Mouse (Mus musculus) c-Kit-positive CD71-positive TER-119-negative erythroid progenitor cells, embryonic 14.5 days (primary cell): ENCODE measurements around the gene Eid3.

Experiments used
- DNase-seq: peaks from one replicate; pipeline ENCODE4 v3.0.0-alpha.2; 2013; ENCODE audit warnings: low read depth

The Eid3 gene

DNA sequence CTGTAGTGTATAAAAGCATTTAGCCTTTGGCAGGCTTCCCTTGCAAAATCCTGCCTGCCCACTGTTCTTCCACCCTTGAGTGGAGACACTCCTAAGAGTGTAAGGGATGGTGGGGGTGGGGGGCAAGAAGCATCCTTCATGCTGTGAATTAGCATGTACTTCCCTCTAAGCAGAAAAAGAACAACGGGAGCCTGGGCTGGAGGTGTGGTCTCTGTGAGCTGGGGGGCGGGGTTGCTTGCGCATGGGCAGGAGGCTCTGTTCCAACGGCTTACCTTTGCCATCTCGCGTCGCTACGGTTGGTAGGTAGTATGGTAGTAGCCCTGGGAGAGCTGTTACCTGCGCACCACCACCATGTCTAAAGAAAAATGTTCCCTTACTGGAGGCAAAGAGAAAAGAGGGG is at the start of gene Eid3:
Eid3 (plus strand) TSS at position 271 of the 400 bp plus-strand sequence.
- no peak for DNase-seq

DNA sequence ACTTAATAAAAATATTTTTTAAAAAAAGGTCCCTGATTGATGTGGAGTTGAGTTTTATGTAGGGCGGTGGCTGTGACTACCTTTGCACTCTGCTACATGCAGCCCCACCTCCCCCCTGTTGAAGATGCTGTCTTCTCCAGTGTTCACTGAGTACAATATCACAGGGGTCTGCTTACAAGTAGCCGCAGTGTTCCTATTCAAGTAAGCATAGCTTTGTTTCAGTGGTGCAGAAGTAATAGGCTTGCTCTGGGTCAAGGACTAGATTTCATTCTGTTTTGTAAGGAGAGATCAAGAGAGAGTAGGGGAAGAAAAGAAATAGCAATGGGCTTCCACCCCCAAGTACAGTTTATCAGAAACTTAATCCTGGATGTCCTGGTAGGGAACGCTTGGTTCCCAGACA is 48.9 kb upstream of the Eid3 start:
- no peak for DNase-seq

DNA sequence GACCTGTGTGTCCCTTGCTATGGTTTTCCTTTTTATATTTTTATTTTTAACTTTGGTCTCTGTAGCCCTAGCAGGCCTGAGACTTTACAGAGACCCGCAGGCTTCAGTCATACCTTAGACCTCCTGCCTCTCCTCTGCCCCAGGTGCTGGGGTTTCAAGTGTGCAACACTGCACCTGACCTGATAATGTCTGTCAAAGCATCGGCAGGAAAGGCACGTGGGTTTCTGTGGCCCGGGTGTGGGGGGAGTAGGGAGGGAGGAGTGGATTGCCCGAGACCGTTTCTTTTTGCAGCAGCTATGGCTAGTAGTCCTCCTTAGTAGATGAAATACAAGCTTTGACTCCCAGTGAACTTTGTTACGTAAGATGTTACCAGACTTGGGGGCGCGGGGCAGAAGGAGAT is 48.5 kb upstream of the Eid3 start:
- no peak for DNase-seq

DNA sequence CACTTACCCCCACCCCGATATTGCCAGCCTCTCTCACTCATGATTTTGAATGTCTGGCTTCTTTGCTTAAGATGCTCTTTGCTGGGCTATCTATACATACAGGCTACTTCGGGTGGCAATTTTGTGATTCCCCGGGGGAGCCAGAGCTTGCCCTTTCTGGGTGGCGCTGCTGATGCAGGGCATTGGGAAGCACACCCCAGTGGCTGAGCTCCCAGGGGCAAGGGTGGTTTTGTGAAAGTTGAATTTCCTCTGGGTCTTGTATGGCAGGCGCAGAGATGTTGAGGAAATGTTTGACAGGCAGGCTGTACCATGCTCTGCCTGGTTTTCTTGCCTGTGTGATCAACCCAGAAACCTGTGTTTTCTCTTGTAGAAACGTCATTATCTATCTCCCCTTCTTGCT is 47.8 kb upstream of the Eid3 start:
- no peak for DNase-seq

DNA sequence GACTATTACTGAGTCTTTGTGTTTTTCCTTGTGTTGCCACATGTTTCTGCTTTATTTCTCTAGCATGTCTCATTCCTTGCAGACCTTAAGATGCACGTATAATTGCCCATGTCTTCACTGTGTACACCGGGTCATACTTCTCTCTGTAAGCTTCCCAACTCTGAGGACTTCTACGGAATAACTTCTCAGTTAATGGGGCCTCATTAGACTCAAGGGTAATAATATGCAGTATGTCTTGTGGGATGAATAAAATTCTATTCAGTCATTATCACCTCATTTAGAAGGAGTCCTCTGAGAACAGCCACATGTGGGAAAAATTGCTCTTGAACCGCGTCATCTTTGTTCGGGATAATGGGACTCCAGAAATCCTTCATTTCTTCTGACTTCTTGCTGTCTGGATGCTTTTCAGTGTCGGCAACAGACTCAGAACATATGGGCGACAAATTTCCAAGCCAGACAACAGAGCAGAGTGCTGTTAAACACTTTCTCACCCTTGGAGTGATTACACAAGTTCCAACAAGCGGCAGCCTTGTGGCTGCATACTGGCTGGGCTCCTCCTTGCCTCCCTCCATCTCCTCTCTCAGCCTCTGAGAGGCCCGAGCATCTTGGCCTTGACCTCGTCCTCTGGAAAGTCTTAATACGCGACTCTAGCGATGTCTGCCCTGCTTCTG is 43.2 kb upstream of the Eid3 start:
- DNase-seq = no peak

DNA sequence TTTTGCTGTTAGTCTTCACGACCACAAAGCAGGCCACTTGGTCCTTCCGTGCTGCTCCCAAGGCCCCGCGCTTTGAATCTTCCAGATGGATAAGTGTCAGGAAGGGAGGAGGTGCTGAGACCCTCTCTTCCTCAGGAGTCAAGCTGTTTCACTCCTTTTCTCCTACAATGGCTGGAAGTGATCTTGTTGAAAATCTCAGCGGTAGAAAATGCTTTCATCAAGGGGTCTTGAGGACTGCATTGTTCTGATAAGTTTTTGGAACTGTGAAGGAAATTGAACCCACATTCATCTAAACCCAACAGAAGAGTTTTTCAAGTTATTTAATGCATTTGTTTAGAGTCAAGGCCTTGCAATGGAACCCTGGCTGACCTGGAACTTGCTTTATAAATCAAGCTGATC is 42.6 kb upstream of the Eid3 start:
- DNase-seq = no peak

DNA sequence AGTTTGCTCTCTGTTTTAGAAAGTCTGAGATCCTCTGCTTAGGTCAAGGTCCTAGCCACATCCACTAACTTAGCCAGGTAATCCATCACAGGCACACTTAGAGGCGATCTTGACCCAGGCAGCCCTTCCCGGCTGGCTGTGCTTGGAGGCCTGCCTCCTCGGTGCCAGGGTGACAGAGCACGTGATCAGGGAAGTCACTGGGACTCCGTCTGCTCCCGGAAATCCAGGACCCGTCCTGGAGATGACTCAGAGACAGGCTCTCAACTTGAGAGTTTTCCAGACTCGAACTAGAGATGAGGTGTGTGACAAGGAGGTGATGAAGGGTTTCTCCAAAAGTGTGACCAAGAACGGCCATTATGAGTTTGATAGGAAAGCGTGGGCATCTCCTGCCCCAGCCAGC is 41.9 kb upstream of the Eid3 start:
- no peak for DNase-seq

DNA sequence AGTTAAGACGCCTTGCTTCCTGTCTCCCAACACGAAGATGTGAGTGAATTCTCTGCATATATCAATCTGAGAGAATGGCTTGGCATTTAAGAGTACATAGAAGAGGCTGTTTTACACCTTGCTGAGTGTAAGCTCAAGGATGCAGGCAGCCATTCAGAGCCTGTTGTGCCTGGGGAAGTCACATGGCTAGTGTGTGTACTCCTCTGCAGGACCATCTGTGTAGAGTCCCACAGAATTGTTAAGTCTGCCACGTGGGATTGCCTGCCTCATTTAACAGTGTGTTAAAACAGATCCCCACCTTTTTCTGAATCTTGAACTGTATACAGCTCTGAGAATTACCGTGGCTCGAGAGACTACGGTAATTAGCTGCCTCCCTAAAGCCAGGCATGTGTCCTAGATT is 39.9 kb upstream of the Eid3 start:
- no peak for DNase-seq

DNA sequence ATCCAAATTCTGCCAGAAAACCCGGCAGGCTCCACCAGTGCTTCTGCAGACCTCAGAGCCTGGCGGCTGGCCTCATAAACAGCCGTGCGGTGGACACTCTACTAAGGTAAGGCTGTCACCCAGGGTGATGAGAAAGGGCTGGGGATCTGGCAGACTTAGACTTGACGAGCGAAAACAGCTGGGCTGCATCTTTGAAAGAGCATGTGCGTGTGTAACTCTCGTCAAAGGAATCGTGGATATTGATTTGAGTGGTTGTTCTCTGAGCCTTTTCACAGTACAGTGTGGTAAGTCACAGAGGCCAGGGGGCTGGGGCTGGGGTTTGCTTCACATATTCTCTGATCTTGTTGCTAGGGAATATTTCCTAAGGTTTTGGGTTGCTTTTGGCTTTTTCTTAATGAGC is 32.5 kb upstream of the Eid3 start, which contains the start of gene Txnrd1:
Txnrd1 (plus strand) TSS at position 26 of the 400 bp plus-strand sequence.
- no peak for DNase-seq

DNA sequence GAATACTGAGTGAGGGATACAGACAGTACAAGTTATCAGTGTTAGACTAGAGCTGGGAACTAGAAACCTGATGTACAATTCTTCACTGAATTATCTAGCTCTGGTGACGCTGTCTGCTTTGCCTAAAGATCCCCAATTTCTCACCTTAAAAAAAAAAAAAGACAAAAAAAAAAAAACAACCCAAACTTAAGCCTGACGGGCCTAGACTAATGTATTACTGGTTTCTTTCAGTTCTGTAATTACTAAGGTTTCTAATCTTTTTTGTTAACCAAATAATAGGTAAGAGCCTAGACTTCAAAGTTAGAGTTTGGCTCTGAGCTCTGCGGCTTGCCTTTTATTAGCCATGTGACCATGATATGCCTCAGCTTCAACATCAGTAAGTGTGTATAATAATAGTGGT is 30.5 kb upstream of the Eid3 start:
- DNase-seq = no peak

DNA sequence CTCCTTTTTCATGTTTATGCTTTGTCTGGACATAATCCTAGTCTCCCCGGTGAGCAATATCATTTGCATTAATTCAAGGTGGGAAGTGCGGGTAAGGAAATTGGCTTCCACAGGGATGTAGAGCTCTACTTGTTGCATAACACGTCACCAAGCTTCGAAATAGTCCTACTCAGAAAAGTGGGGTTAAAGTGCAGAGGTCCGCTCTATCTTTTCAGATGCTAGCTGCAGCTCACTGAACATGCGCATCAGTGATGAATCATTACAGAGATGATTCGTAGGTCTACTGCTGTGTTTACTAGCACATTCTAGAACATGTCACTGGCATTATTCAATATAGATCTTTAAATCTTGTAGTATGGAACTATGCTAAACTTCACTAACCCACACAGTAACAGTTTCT is 28.0 kb upstream of the Eid3 start:
- no peak for DNase-seq

DNA sequence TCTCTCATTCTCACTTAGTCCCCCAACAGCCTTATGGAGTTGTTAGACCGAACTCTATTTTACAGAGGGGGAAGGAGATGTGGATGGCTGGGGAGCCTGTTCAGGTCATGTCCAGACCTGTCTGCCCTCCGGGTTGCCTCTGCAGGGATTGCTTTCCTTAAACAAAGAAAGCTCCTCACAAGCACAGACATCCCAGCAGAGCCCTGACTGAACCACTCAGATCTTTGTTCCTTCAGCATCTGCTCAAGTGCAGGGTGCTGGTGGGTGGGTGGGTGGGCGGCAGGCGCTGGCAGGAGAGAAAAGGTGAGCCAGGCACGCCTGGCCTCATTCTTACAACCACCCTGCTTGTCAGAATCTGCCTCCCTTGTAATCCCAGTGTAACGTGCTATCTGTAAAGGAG is 22.3 kb upstream of the Eid3 start:
- DNase-seq = no peak

DNA sequence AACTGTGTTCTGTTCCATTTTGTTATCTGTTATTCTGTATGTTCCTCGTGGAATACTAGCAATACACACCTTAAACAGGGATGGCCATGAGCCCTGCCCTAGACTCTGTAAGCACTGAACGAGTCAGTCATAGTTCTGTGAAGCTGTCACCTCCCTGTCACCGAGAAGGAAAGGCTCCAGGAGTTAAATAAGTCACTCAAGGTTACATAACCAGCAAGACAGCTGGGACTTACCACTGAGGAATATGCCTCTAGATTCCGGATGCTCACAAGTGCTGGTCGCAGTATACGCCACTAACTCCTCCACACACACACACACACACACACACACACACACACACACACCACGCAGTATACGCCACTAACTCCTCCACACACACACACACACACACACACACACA is 21.7 kb upstream of the Eid3 start:
- no peak for DNase-seq

DNA sequence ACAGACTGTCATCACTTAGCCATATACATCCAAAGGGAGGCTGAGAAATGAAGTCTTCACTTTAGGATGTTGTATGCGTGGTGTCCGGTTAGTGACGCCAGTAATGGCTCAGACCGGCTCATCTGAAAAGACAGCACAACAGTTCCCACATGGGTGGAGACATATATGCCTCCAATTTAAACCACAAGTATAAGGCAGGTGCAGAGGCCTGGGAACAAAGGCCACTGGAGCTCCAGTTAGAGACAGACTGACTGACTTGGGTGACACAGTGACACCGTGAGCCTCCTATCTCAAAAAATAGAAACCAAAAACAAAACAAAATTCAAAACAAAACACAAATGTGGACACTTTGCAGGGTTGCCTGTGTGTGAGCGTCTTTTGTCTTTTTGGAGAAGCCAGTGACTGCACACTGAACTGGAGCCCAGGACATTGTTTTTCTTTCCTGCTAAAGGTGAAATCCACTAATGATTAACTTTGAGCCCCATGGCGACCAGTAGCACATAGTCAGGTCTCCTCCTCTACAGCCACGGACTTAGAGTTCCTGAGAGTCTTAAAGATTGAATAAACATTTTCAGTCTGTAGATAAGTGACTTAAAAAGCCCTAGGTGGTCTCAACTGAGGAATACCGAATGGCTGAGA is 18.5 kb upstream of the Eid3 start:
- no peak for DNase-seq

DNA sequence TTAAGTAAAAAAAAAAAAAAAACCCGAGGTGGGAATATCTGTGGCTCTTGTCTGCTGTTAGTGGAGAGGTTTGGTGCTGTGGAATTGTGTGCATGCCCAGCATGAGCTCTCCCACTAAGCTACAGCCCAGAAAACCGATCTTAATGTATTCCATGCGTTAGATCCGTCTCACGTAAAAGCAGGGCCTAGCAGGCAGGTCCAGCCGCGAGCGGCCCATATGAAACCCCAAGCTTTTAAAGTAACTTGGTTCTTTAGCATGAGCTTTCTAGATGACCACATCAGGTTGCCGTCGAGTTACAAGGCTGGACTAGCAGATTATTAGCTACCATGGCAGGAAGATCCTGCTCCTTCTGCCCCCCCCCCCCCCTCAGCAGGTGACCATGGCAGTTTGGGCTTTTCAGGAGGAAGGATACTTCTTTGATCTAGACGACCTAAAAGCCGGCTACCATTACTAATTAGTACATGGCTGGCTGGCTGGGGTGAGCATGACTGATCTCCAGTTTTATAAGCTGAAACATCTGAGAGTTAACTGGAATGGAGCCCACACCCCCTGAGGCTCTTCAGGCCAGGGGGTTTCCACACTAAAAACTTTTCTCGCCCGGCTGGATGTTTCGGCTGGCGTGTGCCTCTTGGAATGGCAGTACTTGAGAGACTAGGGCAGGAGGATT is 16.6 kb upstream of the Eid3 start:
- DNase-seq = no peak

DNA sequence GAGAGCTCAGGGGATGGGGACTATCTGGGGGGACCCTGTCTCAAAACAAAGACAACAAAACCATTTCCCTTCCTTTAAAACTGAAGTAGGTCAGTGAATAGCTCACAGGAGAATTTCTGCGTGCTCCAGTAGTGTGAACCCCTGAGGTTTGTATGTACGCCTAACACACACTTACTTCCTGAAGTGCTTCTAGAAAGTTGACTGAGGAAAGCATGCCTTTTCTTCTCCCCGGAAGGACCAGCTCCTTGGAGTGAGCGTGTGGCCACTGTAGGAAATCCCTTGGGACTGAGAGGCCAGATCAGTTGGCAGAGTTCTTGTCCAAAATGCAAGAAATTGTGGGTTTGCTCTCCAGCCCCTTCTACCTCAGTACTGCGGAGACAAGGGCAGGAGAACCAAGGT is 16.1 kb upstream of the Eid3 start:
- DNase-seq = no peak

DNA sequence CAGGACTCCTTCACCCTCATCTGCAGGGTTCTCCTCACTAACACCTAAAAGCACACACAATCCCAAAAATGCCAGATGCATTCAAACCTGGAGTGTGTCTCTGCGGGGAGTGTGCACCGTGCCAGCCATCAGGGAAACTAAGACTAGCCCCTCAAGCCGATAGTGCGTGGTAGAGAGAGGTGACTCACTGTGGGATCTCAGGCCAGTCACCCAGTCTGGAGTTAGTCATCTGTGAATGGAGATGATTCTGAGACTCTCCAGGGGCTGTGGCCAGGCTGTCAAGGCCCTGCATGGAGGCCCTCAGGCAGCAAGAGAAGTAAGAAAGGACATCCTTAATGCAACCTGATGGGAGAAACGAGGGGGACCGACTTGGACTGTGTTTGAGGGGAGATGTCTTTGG is 14.7 kb upstream of the Eid3 start:
- no peak for DNase-seq

DNA sequence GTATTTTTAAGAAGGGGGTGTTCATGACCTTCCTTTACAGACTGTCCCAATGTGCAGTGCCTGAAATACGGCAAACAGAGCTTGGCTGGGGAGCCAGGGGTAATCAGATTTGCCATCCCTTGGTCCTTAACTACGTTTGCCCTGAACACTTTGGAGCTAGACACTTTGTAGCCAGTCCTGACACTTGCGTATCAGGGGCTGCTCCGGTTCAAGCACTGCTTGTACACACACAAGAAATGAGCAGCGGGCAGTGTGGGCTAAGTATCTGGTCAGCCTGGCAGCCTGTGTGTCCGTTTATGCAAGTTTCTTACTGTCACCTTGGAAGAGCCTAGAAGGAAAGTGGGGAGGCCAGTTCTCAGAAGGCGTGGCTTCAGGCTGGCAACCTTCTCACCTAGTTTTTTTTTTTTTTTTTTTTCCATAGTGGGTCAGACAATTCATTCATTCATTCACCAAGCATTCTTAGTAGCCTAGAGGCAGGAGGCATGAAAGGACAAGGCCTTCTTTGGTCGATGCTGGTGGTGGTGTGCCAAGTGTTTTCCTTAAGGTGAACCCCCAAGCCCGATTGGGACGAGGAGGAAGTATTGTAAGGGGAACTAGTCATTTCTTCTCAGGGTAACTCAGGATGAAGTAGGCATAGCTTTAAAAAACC is 8.3 kb upstream of the Eid3 start:
- no peak for DNase-seq

DNA sequence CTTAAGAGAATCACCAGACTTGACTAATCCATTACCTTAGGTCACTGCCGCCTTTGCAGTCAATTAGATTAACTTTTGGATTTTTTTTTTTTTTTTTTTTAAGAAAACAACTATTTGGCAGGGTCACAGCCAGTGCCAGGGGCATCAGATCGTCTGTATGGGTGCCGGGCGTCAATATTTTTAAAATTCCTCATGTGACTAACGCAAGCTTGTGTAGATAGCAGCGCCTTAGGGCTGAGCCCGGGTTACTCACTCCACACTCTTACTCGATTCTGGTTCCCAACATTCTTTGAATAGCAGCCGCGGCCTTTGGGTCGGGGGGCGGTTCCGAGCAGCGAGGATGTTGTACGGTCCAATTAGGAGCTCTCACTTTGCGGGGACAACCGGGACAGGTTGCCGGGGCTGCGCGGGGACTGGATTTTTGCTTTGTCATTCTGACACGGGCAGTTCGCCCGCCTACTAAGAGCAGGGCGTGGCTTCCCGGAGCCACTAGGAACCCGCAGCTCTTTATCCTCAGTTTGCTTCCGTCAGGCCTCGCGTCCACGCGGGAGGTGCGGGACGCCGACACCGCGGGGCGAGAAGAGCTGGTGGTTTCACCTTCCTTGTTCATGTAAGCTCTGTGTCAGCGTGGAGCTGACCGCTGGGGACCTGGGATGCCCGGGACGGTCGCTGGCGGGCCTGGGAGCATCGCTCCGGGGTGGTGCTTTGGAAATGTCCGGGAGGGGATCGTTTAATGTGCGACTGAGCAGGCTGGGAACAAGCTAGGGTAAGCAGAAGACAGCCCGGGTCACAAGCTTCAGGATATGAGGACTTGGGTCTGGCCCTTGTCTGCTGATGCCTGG is 7.5 kb upstream of the Eid3 start:
- DNase-seq = peak; percentile 89

DNA sequence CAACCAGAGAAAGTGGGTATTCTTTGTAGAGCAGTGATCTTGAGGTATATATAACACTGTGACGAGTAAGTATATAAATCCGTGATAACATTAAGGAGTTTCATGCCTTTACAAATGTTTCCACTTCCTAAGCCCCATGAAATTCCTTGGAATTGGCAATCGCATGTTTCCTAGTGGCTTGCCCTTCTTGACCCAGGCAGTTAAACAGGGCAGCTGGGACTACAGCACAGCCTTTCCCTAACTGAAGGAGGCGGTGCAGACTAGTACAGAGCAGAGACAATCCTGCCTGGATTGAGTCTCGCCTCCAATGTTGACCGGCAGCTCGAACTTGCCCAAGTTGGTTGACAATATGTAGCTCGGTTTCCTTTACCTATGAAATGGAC is 6.9 kb upstream of the Eid3 start:
- peak; percentile 57 for DNase-seq

DNA sequence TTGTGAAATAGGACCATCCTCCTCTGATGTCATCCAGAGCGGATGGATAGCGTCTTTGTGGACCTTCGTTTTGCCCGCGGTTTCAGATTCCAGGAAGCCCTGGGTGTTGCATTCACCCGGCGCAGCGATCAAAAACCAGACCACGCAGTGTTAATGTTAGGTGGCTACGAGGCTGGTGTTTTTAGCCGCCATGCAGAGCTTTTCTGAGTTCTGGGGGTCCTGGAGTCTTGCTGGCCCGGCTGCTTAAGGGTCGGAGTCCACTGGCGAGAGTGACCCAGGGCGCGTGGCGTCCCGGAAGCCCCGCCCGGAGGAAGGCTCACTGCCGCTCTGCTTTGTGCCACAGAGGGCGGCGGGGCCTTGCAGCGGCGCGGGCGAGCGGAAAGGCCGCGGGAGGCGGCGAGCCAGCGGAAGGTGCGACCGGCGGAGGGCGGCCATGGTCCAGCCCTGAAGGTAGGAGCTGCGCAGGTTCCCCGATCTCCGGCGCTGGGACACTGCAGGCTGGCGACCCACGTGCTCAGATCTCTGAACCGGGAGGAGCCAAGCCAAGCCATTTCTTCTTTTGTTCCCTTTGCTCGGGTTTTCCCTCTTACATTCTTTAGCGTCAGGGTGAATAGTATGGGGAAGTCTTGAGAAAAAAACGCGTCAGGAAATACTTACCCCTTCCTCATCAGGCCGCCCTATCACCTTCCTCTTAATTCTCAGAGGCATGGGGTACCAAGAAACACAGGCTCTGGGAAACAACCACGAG is 6.1 kb upstream of the Eid3 start:
- DNase-seq = peak; percentile 72

DNA sequence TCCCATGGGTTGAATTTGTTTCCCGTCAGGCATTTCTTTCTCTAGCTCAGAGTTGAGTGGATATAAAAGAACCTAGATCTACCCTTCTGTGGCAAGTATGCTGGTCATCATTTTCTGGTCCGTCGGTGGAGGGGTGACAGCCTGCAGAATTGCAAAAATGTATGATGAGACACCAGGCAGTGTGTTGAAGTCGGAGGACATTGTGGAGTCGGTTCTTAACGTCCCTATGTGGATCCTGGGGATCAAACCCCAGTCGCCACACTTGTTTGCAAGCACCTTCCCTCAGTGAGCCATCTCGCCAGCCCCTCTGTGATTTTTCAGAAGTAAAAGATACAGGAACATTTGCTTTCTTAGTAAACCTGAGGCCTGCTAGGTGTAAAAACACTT is 5.5 kb upstream of the Eid3 start:
- DNase-seq = no peak
